Mouse (Mus musculus) forebrain, embryonic 13.5 days (tissue): ENCODE measurements at regions not wholly inside any gene's neighbourhood (a gene's known extent, or its start where the extent isn't known, plus 50 kb on each side); places are given as distances from the start of the nearest gene placed in this dataset.

Experiments used
- ATAC-seq: fragments of 200-750 bp; cut with Nextera tagmentation; 2 replicates; pipeline ENCODE4 v1.8.0; 2017
- H3K27ac ChIP-seq: fragments of 300-500 bp; sonication (generic); 2 replicates; pipeline ENCODE4 v1.5.1; 2015; ENCODE audit warnings: inconsistent platforms, mild to moderate bottlenecking, moderate library complexity
- H3K27me3 ChIP-seq: fragments of 300-500 bp; sonication (generic); 2 replicates; pipeline ENCODE4 v1.6.1; 2015; ENCODE audit warnings: mild to moderate bottlenecking, inconsistent platforms
- H3K36me3 ChIP-seq: fragments of 300-500 bp; sonication (generic); 2 replicates; pipeline ENCODE4 v1.6.1; 2015; ENCODE audit warnings: mild to moderate bottlenecking, inconsistent platforms; ENCODE audit not compliant: poor library complexity, severe bottlenecking
- H3K4me1 ChIP-seq: fragments of 300-500 bp; sonication (generic); 2 replicates; pipeline ENCODE4 v1.6.1; 2015; ENCODE audit warnings: inconsistent platforms
- H3K4me2 ChIP-seq: fragments of 300-500 bp; sonication (generic); 2 replicates; pipeline ENCODE4 v1.6.1; 2015; ENCODE audit warnings: inconsistent platforms, mild to moderate bottlenecking, moderate library complexity
- H3K4me3 ChIP-seq: fragments of 300-500 bp; sonication (generic); 2 replicates; pipeline ENCODE4 v1.5.1; 2015; ENCODE audit warnings: mild to moderate bottlenecking, inconsistent platforms
- H3K9ac ChIP-seq: fragments of 300-500 bp; sonication (generic); 2 replicates; pipeline ENCODE4 v1.6.1; 2015; ENCODE audit warnings: mild to moderate bottlenecking, inconsistent platforms
- H3K9me3 ChIP-seq: fragments of 300-500 bp; sonication (generic); replicated peaks from 2 replicates; pipeline ENCODE4 v1.6.1; 2016; ENCODE audit warnings: inconsistent platforms
- WGBS: fragments of 180-500 bp; shearing (Covaris S2); methylation state at CpG from one replicate; pipeline ENCODE4 v1.1.7; 2015; 5-methylcytosine and 5-hydroxymethylcytosine counted together

DNA sequence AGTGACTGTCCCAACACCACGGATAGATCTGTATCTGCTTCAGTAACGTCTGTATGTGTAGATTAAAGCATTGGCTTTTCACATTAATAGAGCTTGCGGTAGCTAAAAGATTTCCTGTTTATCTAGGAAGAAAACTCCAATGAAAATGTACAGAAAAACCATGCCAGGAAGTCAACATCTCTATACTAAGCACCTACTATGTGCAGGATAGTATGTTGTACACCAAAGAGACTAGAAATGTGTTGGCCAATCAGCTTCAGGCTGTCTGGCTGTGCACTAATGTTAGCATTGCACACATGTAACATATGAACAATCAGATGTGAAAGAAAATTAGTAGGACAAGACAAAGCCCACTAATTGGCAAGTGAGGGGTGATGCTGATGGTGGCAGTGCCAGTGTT lies 82.6 kb upstream of the Palmd start:
- 91% methylated on average over 3 of the region's 3 CpGs for WGBS
- Histone ChIP-seq H3K9ac (no peak overlapping the region), H3K9me3 (no peaks in the 10 kb centered on the region), H3K4me3 (no peak overlapping the region), H3K4me1 (no peaks in the 10 kb centered on the region), H3K27me3 (no peaks in the 10 kb centered on the region), H3K27ac (no peak overlapping the region), H3K4me2 (no peak overlapping the region), H3K36me3 (no peaks in the 10 kb centered on the region)
- ATAC-seq, result no peak

DNA sequence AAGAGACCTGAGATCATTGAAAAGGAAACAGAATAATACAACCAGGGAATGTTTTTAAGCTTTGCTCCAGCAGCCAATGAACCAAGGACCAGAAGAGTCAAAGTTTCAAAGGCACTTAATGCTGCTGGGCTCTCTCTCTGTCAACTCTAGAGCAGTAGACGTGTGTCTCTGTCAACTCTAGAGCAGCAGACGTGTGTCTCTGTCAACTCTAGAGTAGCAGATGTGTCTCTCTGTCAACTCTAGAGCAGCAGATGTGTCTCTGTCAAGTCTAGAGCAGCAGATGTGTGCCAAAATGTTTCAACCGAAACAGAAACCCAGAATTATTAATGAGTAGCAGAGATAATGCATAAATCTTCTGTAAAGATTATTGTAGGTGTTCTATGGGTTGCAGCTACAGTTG lies 82.1 kb upstream of the Palmd start:
- no peaks in the 10 kb centered on the region for H3K9me3 ChIP-seq
- no peak overlapping the region for H3K27ac ChIP-seq
- H3K4me1 ChIP-seq, result no peaks in the 10 kb centered on the region
- H3K4me3 ChIP-seq, result no peak overlapping the region
- WGBS, result 80% methylated on average over 3 of the region's 3 CpGs
- H3K27me3 ChIP-seq, result no peaks in the 10 kb centered on the region
- H3K36me3 ChIP-seq, result no peaks in the 10 kb centered on the region
- H3K4me2 ChIP-seq, result no peak overlapping the region
- H3K9ac ChIP-seq, result no peak overlapping the region
- ATAC-seq, result no peak

DNA sequence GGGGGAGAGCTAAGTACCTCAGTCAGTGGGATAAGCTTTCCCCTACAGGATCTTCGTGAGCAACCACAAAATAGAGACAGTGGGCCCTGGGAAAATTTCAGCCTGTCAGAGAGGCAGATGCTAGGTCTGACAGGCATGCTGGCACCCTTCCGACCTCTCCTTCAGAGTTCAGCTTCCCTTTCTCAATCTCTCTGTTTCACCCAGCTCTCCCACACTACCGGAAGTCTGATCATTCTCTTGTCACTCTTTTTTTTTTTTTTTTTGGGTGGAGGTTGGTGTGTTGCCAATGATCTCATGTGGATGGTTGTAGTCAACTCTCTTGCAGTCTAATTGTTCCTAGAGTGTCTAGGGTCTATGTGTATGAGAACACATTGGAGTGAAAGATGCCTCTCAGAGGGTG lies 80.6 kb upstream of the Palmd start:
- ATAC-seq, result no peak
- Histone ChIP-seq H3K4me3 (no peak overlapping the region), H3K27me3 (no peaks in the 10 kb centered on the region), H3K4me1 (no peaks in the 10 kb centered on the region), H3K9me3 (no peaks in the 10 kb centered on the region), H3K27ac (no peak overlapping the region), H3K4me2 (no peak overlapping the region), H3K36me3 (no peaks in the 10 kb centered on the region), H3K9ac (no peak overlapping the region)
- 71% methylated on average over 3 of the region's 3 CpGs for WGBS

DNA sequence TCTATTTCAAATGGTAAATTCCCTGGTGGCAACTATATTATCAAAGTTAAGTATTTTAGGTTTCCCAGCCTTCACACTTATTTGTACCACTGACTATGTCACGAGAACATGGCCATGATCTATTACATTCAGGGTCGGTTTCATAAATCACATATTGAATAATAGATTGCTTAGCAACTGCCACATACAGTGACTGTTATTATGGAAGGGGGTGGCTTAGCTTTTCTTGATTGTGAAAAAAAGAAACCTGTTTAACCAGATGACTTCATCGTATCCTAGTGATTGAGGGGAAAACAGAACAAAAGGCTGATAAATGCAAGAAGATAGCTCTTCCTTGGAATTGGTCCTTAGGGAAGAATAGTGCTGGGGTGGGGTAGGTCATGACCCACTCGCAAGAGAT lies 76.0 kb upstream of the Palmd start:
- Histone ChIP-seq H3K4me2 (no peak overlapping the region), H3K4me1 (no peaks in the 10 kb centered on the region), H3K27me3 (no peaks in the 10 kb centered on the region), H3K9me3 (no peaks in the 10 kb centered on the region), H3K27ac (no peak overlapping the region), H3K9ac (no peak overlapping the region), H3K36me3 (no peaks in the 10 kb centered on the region), H3K4me3 (no peak overlapping the region)
- ATAC-seq, result no peak
- 78% methylated on average over 4 of the region's 4 CpGs for WGBS

DNA sequence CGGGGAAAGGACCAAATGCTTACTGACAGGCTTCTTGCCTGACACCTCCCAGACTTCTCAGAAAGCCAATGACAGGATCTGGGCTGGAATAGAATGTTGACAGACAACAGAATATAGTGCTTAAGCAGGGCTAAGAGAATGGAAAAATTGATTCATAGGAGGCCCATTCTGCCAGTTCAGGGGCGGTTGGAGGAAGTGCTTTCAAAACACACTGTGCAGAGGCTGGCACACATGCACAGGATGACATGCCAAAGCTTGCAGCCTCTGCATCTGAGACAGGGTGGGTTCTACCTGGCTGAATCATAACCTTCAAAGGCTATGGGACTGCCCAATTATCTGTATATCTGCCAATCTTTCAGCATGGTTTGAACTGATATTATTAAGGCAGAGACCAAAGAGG lies 75.5 kb upstream of the Palmd start:
- Histone ChIP-seq H3K4me1 (no peaks in the 10 kb centered on the region), H3K36me3 (no peaks in the 10 kb centered on the region), H3K4me3 (no peak overlapping the region), H3K4me2 (no peak overlapping the region), H3K27ac (no peak overlapping the region), H3K9ac (no peak overlapping the region), H3K9me3 (no peaks in the 10 kb centered on the region), H3K27me3 (no peaks in the 10 kb centered on the region)
- ATAC-seq, result no peak
- WGBS, result 76% methylated on average over 2 of the region's 2 CpGs

DNA sequence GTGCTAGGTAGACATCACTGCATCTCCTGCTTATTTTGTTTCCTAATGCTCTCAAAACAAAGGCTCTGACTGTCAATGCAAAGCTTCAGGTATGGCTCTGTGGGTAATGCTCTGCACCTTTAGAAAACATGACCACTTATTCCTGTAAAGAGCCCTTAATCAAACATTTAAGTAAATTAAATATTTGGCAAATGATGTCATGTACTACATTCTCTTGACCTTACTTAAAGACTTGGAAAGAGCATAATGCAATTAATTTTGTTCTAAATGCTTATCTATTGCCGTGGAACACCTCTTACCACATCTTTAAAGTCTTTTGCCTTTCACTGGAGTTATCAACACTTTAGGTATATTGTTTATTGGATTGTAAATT lies 70.1 kb upstream of the Palmd start:
- Histone ChIP-seq H3K27ac (no peak overlapping the region), H3K4me2 (no peak overlapping the region), H3K9me3 (no peaks in the 10 kb centered on the region), H3K36me3 (no peaks in the 10 kb centered on the region), H3K4me3 (no peak overlapping the region), H3K4me1 (no peaks in the 10 kb centered on the region), H3K27me3 (no peaks in the 10 kb centered on the region), H3K9ac (no peak overlapping the region)
- ATAC-seq, result no peak
- 86% methylated on average over 1 of the region's 1 CpGs for WGBS

GRCm38 (mm10) chr3:117038280-117038927 lies 69.6 kb upstream of the Palmd start:
- no peaks in the 10 kb centered on the region for H3K4me1 ChIP-seq
- H3K9ac ChIP-seq, result no peak overlapping the region
- H3K9me3 ChIP-seq, result no peaks in the 10 kb centered on the region
- H3K27me3 ChIP-seq, result no peaks in the 10 kb centered on the region
- ATAC-seq, result no peak
- H3K4me2 ChIP-seq, result no peak overlapping the region
- WGBS, result 88% methylated on average over 4 of the region's 4 CpGs
- no peak overlapping the region for H3K27ac ChIP-seq
- H3K4me3 ChIP-seq, result no peak overlapping the region
- no peaks in the 10 kb centered on the region for H3K36me3 ChIP-seq
